8 mouse cellular contexts compared by ENCODE assay signal in the genomic region with DNA sequence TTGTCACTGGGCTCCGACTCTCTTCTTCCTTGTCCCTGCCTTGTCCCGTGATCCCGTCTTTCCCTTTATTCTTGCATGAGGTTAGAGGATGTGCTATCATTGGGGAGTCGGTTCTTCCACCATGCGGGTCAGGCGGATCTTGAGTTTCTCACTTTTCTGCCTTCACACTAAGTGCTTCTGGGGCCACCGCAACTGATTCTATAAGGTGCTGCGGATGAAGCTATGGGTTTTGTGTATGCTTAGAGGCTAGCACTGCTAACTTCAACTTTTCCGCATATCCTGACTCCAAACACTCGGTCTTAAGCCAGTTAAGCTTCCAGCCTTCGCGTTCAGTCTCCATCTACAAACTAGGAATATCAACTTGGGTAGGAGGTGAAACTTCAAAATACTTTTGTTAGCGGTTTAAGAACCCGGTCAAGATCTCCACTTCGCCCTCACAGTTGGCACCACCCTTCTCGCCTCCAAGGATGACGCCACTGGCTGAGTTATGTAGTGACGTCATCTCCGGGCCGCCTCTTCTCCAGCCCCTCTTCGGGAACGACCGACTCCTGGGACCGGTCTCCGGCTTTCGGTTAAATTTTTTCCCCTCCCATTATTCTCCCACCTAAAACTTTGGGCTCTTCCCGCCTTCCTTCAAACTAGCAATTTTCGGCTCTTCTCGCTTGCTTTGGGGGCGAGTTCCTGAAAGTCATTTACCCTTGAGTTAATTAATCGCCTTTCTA. TPM values are rescaled to one million over a fixed set of nuclear protein-coding genes. Genes with fewer than 3 reads are reported as not detected.
DNase-seq lines count a peak whose midpoint lies in the region; ATAC-seq and TF ChIP-seq lines count a peak whose summit lies in the region.

No protein-coding gene starts in this region.

- H3K36me3 ChIP-seq in embryonic facial prominence, embryonic 10.5 days (replicated peaks) = 0 out of 2 replicates have a peak, but pooled peaks cover 3% of the 10 kb centered on the region
- no peaks in the 10 kb centered on the region for H3K36me3 ChIP-seq in intestine, postnatal 0 days (ENCODE audit: control insufficient read depth, insufficient read depth)
- H3K36me3 ChIP-seq in limb, embryonic 11.5 days (ENCODE audit: control insufficient read depth, insufficient read depth, low read length) = no peaks in the 10 kb centered on the region
- no peaks in the 10 kb centered on the region for H3K36me3 ChIP-seq in midbrain, embryonic 13.5 days
- no peaks in the 10 kb centered on the region; the same call in 1 of the 2 replicates for H3K36me3 ChIP-seq in small intestine, adult 2 months (ENCODE audit: control insufficient read depth, insufficient read depth, low read length)

- no peaks in the 10 kb centered on the region for H3K27me3 ChIP-seq in embryonic facial prominence, embryonic 10.5 days (replicated peaks; ENCODE audit: low read depth, poor library complexity, severe bottlenecking)
- no peaks in the 10 kb centered on the region for H3K27me3 ChIP-seq in intestine, postnatal 0 days (replicated peaks; ENCODE audit: control insufficient read depth, insufficient read depth, low read length)
- H3K27me3 ChIP-seq in limb, embryonic 11.5 days (ENCODE audit: control insufficient read depth, insufficient read depth, low read length) = no peaks in the 10 kb centered on the region
- H3K27me3 ChIP-seq in midbrain, embryonic 13.5 days = no peaks in the 10 kb centered on the region
- H3K27me3 ChIP-seq in small intestine, adult 2 months (ENCODE audit: control insufficient read depth, insufficient read depth, low read length) = no peaks in the 10 kb centered on the region

- TF ChIP-seq POLR2A in small intestine, adult 2 months (IDR thresholded peaks at IDR 0.05; ENCODE audit: low read depth, low read length) = peak; percentile 29; the same call in 1 of the 2 replicates

- peak; percentile 40 for ATAC-seq in granulocyte monocyte progenitor cell, adult 5-6 weeks (replicated peaks; ENCODE audit: poor library complexity, severe bottlenecking)
- peak; percentile 71 for ATAC-seq in intestine, postnatal 0 days
- peak; percentile 85 for ATAC-seq in limb, embryonic 11.5 days (ENCODE audit: insufficient number of reproducible peaks, low FRiP score, low TSS enrichment, low read depth)
- ATAC-seq in midbrain, embryonic 13.5 days = peak; percentile 74

- peak; percentile 93 for DNase-seq in adrenal gland, postnatal 14 days
- peak; percentile 94 for DNase-seq in embryonic facial prominence, embryonic 10.5 days (ENCODE audit: low spot score)
- peak; percentile 94 for DNase-seq in limb, embryonic 11.5 days (ENCODE audit: low spot score)
- DNase-seq in Muller cell, postnatal 12 days (ENCODE audit: inconsistent ontology term) = no peak

- H3K9me3 ChIP-seq in embryonic facial prominence, embryonic 10.5 days = no peaks in the 10 kb centered on the region
- no peaks in the 10 kb centered on the region for H3K9me3 ChIP-seq in intestine, postnatal 0 days (ENCODE audit: control insufficient read depth)
- H3K9me3 ChIP-seq in limb, embryonic 11.5 days (ENCODE audit: control insufficient read depth, low read length) = no peaks in the 10 kb centered on the region
- H3K9me3 ChIP-seq in midbrain, embryonic 13.5 days = no peaks in the 10 kb centered on the region

- peak overlapping the region; percentile 71 for H3K4me2 ChIP-seq in intestine, postnatal 0 days (replicated peaks; ENCODE audit: low read depth)
- H3K4me2 ChIP-seq in limb, embryonic 11.5 days (ENCODE audit: low read depth, severe bottlenecking) = peak overlapping the region; percentile 87
- H3K4me2 ChIP-seq in midbrain, embryonic 13.5 days (replicated peaks) = peak overlapping the region; percentile 90

- peaks cover 19% of the 10 kb centered on the region for H3K4me1 ChIP-seq in embryonic facial prominence, embryonic 10.5 days
- H3K4me1 ChIP-seq in intestine, postnatal 0 days (replicated peaks; ENCODE audit: control insufficient read depth, insufficient read depth, low read length) = peaks cover 7% of the 10 kb centered on the region; the same call in 1 of the 2 replicates
- peaks cover 6% of the 10 kb centered on the region; the same call in 1 of the 2 replicates for H3K4me1 ChIP-seq in limb, embryonic 11.5 days (ENCODE audit: control insufficient read depth, insufficient read depth, low read length)
- H3K4me1 ChIP-seq in midbrain, embryonic 13.5 days (replicated peaks) = peaks cover 19% of the 10 kb centered on the region
- peaks cover 13% of the 10 kb centered on the region; the same call in 1 of the 2 replicates for H3K4me1 ChIP-seq in small intestine, adult 2 months (ENCODE audit: control insufficient read depth, insufficient read depth, insufficient read length, low read length)

- H3K9ac ChIP-seq in intestine, postnatal 0 days (ENCODE audit: low read depth, low read length) = peak overlapping the region; percentile 100
- H3K9ac ChIP-seq in limb, embryonic 11.5 days (ENCODE audit: low read length) = peak overlapping the region; percentile 100
- H3K9ac ChIP-seq in midbrain, embryonic 13.5 days (replicated peaks) = peak overlapping the region; percentile 63

- H3K27ac ChIP-seq in embryonic facial prominence, embryonic 10.5 days (replicated peaks) = peak overlapping the region; percentile 100
- H3K27ac ChIP-seq in intestine, postnatal 0 days (ENCODE audit: low read depth, low read length) = peak overlapping the region; percentile 100
- peak overlapping the region; percentile 100 for H3K27ac ChIP-seq in limb, embryonic 11.5 days (replicated peaks; ENCODE audit: low read depth, low read length)
- H3K27ac ChIP-seq in midbrain, embryonic 13.5 days = peak overlapping the region; percentile 100
- peak overlapping the region; percentile 100 for H3K27ac ChIP-seq in small intestine, adult 2 months (ENCODE audit: insufficient read depth, low read depth, low read length)

- TF ChIP-seq CTCF in intestine, postnatal 0 days (IDR thresholded peaks at IDR 0.05; ENCODE audit: low read depth) = no peak
- no peak for TF ChIP-seq CTCF in small intestine, adult 2 months (IDR thresholded peaks at IDR 0.05; ENCODE audit: extremely low read depth, insufficient read length, insufficient replicate concordance, low read depth, low read length)

- WGBS in embryonic facial prominence, embryonic 10.5 days = 1% methylated on average over 31 of the region's 31 CpGs
- WGBS in intestine, postnatal 0 days = under 1% methylated on average over 31 of the region's 31 CpGs
- WGBS in limb, embryonic 11.5 days = 1% methylated on average over 31 of the region's 31 CpGs
- under 1% methylated on average over 31 of the region's 31 CpGs for WGBS in midbrain, embryonic 13.5 days
- WGBS in small intestine, adult 2 months = under 1% methylated on average over 31 of the region's 31 CpGs

- H3K4me3 ChIP-seq in embryonic facial prominence, embryonic 10.5 days = peak overlapping the region; percentile 97
- peak overlapping the region; percentile 91 for H3K4me3 ChIP-seq in intestine, postnatal 0 days (ENCODE audit: low read depth, low read length)
- peak overlapping the region; percentile 89 for H3K4me3 ChIP-seq in limb, embryonic 11.5 days (ENCODE audit: low read depth, low read length)
- peak overlapping the region; percentile 82 for H3K4me3 ChIP-seq in midbrain, embryonic 13.5 days (replicated peaks)
- peak overlapping the region; percentile 76 for H3K4me3 ChIP-seq in small intestine, adult 2 months (ENCODE audit: low read depth, low read length)

RNA-seq across cellular contexts. Expression of gene Zc3h4, which starts 1.5 kb away (rescaled TPM):
- total RNA-seq in adrenal gland, postnatal 14 days (2021) = 37.4 and 48.5 TPM in 2 replicates
- polyA plus RNA-seq in embryonic facial prominence, embryonic 10.5 days (2016; fragmentation: Nextera tagmentation; extraction: Ambion mirVana) = 20.5 and 22.2 TPM in 2 replicates
- 42.3 and 57.9 TPM in 2 replicates for total RNA-seq in granulocyte monocyte progenitor cell, adult 5-6 weeks (2014; fragmentation: Nextera tagmentation)
- 20.9 and 40.7 TPM in 2 replicates for total RNA-seq in granulocyte monocyte progenitor cell, adult 5-6 weeks (2017)
- polyA plus RNA-seq in intestine, postnatal 0 days (2015; fragmentation: Nextera tagmentation; extraction: Ambion mirVana) = 12.9 and 13.5 TPM in 2 replicates
- 18.6 and 20.0 TPM in 2 replicates for polyA plus RNA-seq in limb, embryonic 11.5 days (2014; fragmentation: Nextera tagmentation; extraction: Ambion mirVana)
- 18.2 and 22.1 TPM in 2 replicates for polyA plus RNA-seq in midbrain, embryonic 13.5 days (2015; fragmentation: Nextera tagmentation; extraction: Ambion mirVana)
- polyA plus RNA-seq in small intestine, adult 2 months (2012; rRNA removed) = 23.3 and 60.6 TPM in 2 replicates

RNA-seq across cellular contexts. Expression of gene Sae1, which starts 11.7 kb away (rescaled TPM):
- total RNA-seq in adrenal gland, postnatal 14 days (2021) = 62.3 and 72.1 TPM in 2 replicates
- polyA plus RNA-seq in embryonic facial prominence, embryonic 10.5 days (2016; fragmentation: Nextera tagmentation; extraction: Ambion mirVana) = 479 and 497 TPM in 2 replicates
- 131 and 137 TPM in 2 replicates for total RNA-seq in granulocyte monocyte progenitor cell, adult 5-6 weeks (2014; fragmentation: Nextera tagmentation)
- 409 and 421 TPM in 2 replicates for total RNA-seq in granulocyte monocyte progenitor cell, adult 5-6 weeks (2017)
- polyA plus RNA-seq in intestine, postnatal 0 days (2015; fragmentation: Nextera tagmentation; extraction: Ambion mirVana) = 90.7 and 91.5 TPM in 2 replicates
- polyA plus RNA-seq in limb, embryonic 11.5 days (2014; fragmentation: Nextera tagmentation; extraction: Ambion mirVana) = 434 and 441 TPM in 2 replicates
- 267 and 272 TPM in 2 replicates for polyA plus RNA-seq in midbrain, embryonic 13.5 days (2015; fragmentation: Nextera tagmentation; extraction: Ambion mirVana)
- 9.8 and 15.0 TPM in 2 replicates for polyA plus RNA-seq in small intestine, adult 2 months (2012; rRNA removed)

RNA-seq across cellular contexts. Expression of gene Tmem160, which starts 53.3 kb away (rescaled TPM):
- total RNA-seq in adrenal gland, postnatal 14 days (2021) = 46.2 and 49.2 TPM in 2 replicates
- polyA plus RNA-seq in embryonic facial prominence, embryonic 10.5 days (2016; fragmentation: Nextera tagmentation; extraction: Ambion mirVana) = 71.5 and 76.4 TPM in 2 replicates
- 27.5 and 71.6 TPM in 2 replicates for total RNA-seq in granulocyte monocyte progenitor cell, adult 5-6 weeks (2014; fragmentation: Nextera tagmentation)
- 17.2 and 26.2 TPM in 2 replicates for total RNA-seq in granulocyte monocyte progenitor cell, adult 5-6 weeks (2017)
- 124 and 132 TPM in 2 replicates for polyA plus RNA-seq in intestine, postnatal 0 days (2015; fragmentation: Nextera tagmentation; extraction: Ambion mirVana)
- 62.0 and 71.4 TPM in 2 replicates for polyA plus RNA-seq in limb, embryonic 11.5 days (2014; fragmentation: Nextera tagmentation; extraction: Ambion mirVana)
- 48.1 and 59.4 TPM in 2 replicates for polyA plus RNA-seq in midbrain, embryonic 13.5 days (2015; fragmentation: Nextera tagmentation; extraction: Ambion mirVana)
- polyA plus RNA-seq in small intestine, adult 2 months (2012; rRNA removed) = 156 and 330 TPM in 2 replicates
